Mouse (Mus musculus) thymus, adult 18-20 months (tissue): Measurements from ENCODE around the gene Zfp324.

Experiments
- DNase-seq, 2 experiments: peaks; one replicate each; pipeline ENCODE4 v3.0.0; 2022; ENCODE audit warnings: mixed read lengths in 2 of 2

The Zfp324 gene

GRCm38 (mm10) chr7:12970906-12971305 is 5.3 kb downstream of the Zfp324 start:
- DNase-seq = no peak

GRCm38 (mm10) chr7:12977682-12978389 is 12.2 kb downstream of the Zfp324 start, which contains the start of gene Zfp446:
Gene Zfp446, plus strand, starts transcription at chr7:12977848.
- DNase-seq = peak; percentile 99

- DNase-seq = peak in 1 of 2 experiments; percentile 23
These were observed 13.5 kb downstream of the Zfp324 start for GRCm38 (mm10) chr7:12978931-12979722.

- no peak for DNase-seq
These were observed 14.1 kb downstream of the Zfp324 start for GRCm38 (mm10) chr7:12979776-12980175.

GRCm38 (mm10) chr7:12980291-12980690 is 14.7 kb downstream of the Zfp324 start:
- no peak for DNase-seq

- no peak for DNase-seq
These were observed 20.1 kb downstream of the Zfp324 start for GRCm38 (mm10) chr7:12985724-12986123.

- no peak for DNase-seq
These were observed 21.3 kb downstream of the Zfp324 start for GRCm38 (mm10) chr7:12986906-12987305.

GRCm38 (mm10) chr7:12987409-12988189 is 22.0 kb downstream of the Zfp324 start:
- DNase-seq = no peak

- DNase-seq = no peak
These were observed 26.6 kb downstream of the Zfp324 start for GRCm38 (mm10) chr7:12992222-12992621.

GRCm38 (mm10) chr7:12993148-12993547 is 27.5 kb downstream of the Zfp324 start:
- no peak for DNase-seq

GRCm38 (mm10) chr7:12995862-12996261 is 30.2 kb downstream of the Zfp324 start:
- no peak for DNase-seq

- DNase-seq = no peak
These were observed 31.6 kb downstream of the Zfp324 start for GRCm38 (mm10) chr7:12997230-12997629.

GRCm38 (mm10) chr7:12998053-12998452 is 32.4 kb downstream of the Zfp324 start, which contains the start of gene Slc27a5:
Gene Slc27a5, minus strand, starts transcription at chr7:12998192.
- DNase-seq = no peak

- no peak for DNase-seq
These were observed 33.2 kb downstream of the Zfp324 start, which contains the start of gene Trim28 for GRCm38 (mm10) chr7:12998851-12999250. Gene Trim28, plus strand, starts transcription at chr7:12999114.

- no peak for DNase-seq
These were observed 35.9 kb downstream of the Zfp324 start for GRCm38 (mm10) chr7:13001584-13001983.

GRCm38 (mm10) chr7:13003380-13003779 is 37.7 kb downstream of the Zfp324 start:
- DNase-seq = no peak

GRCm38 (mm10) chr7:13006011-13006410 is 40.4 kb downstream of the Zfp324 start:
- no peak for DNase-seq

GRCm38 (mm10) chr7:13006531-13006930 is 40.9 kb downstream of the Zfp324 start:
- DNase-seq = no peak

GRCm38 (mm10) chr7:13007341-13008092 is 41.9 kb downstream of the Zfp324 start:
- no peak for DNase-seq

- DNase-seq = peak; percentile 78 to 90
These were observed 43.7 kb downstream of the Zfp324 start for GRCm38 (mm10) chr7:13009143-13010004.
